Mouse (Mus musculus) retina, embryonic 14.5 days (tissue): ENCODE measurements around the gene Slc19a2.

Source experiments
- DNase-seq: peaks from one replicate; pipeline ENCODE4 v3.0.0-alpha.2; 2015; ENCODE audit warnings: low spot score

Gene Slc19a2

DNA sequence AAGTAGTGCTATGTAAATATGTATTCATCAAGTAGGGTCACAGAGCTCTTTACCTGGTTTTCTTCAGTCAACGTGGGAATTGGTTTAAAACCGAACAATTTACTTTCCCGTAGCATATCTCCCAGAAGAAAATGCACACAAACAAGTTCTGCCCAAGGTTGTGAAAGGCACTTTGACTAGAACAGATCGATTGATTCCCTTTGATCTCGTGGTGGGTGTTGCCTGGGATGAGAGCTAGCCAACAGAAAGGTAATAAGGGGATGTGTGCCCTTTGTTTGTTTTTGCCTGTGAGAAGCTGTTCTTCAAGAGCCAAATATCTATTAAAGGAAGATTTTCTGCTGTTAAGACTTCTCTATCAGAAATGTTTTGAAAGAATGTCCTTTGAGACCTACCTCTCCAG lies 3.7 kb downstream of the Slc19a2 start:
- no peak for DNase-seq

DNA sequence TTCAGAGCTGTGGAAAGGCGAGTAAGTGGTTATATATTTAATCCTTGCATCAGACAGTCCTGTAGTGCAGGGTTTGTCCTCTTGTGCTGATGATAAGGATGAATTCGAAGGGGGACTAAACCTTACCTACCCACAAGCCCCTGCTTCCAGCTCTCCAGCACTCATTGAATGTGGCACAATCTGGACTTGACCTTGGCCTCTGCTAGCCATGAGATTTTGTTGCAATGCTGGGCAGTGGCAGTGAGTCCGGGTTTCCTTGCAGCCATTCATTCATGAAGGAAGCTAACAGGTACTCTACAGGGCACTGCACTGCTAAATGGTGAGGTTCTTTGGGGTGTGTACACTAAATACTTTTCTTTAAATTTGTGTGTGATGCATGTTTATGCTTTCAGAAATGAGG lies 6.0 kb downstream of the Slc19a2 start:
- no peak for DNase-seq

- DNase-seq = no peak
Observed at GRCm38 (mm10) chr1:164260171-164261028, 11.6 kb downstream of the Slc19a2 start.

DNA sequence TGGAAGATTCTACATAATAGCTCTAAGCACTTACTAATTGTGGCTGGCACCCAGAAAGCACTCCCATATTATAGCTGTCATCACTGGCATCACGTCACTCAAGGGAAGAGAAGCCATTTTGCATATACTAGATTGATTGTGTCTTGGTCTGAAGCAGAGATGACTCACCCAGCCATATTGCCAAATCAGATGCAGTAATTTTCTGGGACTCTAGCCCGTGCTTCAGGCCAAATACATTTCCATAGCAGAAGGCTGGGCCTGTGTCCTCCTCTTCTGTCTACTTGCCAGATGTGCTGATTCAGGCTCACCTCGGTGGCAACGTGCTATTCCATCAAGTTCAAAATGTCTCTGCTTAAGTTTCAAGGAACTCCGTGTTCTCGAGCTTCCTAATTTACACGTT lies 12.7 kb downstream of the Slc19a2 start:
- no peak for DNase-seq

- DNase-seq = no peak
Observed at GRCm38 (mm10) chr1:164270941-164271340, 22.1 kb downstream of the Slc19a2 start.

DNA sequence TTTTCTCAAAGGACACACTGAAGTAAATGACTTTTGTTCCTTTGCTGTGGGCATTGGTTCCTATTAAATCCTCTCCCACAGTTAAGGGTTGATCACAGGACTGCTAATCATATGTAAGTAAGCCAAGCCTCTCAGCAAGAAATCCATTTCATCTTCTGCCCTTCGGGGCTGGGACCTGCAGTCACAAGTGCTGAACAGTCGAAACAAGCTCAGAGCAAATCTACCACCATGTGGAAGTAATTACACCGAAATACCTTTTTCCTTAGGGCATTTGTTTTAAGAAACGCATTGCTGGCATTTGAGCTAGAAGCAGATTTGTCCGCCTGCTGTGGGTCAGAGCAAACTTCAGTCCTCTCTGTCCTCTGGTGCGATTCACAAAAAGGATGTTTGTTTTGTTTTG lies 24.8 kb downstream of the Slc19a2 start:
- DNase-seq = no peak

DNA sequence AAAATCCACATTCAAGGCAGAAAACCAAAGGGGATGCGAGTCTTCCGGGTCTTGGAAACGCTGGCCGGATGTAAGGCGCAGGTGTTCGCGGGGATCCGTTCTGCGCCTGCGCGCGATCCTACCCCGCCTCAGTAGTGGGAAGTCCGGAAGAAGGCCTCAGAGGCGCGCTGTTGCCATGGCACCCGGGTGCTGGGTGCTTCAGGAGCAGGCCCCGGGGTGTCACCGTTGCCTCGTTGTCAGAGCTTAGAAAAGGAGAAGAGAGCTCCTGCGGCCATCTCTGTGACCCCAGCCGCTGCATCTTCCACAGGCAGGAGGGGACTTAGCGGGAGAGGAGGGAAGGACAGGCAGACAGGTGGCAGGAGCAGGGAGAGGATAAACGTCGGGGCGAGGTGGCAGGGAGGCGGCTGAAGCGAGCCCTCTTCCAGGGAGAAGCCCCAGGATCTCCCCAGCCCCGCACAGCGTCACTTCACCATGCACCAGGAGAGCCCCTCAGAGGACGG lies 26.7 kb downstream of the Slc19a2 start, which contains the start of gene Ccdc181:
Ccdc181 (plus strand) TSS at position 131 of the 500 bp plus-strand sequence.
- DNase-seq = peak; percentile 95

DNA sequence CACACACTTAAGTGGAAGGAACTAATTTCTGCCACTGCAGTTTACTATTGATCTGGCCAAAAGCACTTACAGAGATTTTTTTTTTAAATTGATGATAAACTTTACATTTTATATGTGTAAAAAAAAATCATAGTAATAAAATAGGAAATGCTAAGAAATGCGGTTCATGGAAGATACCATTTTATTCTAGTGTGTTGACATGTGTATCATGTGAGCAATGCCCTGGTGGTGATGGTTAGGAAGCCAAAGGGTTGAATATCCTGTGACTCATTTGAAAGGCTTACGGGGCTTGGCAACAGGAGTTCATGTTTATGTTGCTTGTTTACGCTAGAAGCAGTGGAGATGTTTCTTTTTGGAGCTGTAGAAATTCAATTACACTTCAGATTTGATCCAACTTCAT lies 27.7 kb downstream of the Slc19a2 start:
- DNase-seq = no peak

DNA sequence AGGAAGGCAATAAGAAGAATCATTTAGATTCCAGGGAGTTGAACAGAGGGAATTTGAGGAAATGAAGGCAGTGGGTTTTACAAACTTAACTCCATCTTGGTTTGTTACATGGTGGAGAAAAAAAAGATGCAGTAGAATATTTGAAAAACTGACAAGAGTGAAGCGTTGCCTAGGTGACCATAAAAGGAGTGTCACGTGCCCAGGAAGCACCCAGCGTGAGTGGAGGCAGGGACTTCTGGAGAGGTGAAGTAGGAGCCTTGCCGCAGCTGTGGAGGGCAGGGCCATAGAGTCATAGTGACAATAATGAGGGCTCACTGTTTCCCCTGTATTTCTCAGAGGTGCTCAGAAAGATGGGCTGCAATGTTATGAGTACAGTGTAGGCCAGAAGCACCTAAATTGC lies 30.5 kb downstream of the Slc19a2 start:
- DNase-seq = no peak

DNA sequence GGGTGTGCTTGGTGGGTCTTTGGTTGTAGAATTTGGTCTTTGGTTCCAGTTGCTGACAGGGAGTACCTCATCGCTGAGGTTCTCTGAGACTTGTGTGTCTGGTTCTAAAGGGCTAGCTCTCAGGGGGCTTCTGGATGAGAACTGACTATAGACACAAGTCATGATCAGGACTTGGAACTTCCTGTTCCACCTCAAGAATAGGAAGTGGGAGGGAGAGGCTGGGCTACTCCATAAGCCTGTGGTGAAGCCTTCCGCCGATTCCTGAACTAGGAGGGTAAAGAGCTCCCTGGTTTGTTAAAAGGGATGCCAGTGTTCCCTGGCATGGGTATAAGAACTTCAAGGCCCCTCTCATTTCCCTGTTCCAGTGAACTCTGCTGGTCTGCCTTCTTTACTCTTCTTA lies 35.2 kb downstream of the Slc19a2 start:
- no peak for DNase-seq

DNA sequence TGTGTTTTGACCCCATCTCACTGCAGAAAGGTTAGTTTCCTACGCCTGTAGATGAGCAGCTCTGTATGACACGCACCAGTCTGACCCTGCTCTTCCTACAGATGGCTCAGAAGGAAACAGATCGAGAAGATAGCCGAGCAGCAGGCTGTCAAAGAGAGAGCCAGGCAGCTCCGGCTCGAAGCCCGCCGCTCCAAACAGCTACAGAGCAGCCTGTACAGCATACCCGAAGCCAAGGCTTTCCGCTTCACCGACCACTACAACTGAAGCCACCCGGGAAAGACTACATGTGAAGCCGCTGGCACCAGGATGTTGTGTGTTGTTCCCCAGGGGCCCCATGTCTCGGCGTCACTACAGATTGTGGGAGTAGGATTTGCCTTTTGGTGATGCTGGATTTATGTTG lies 38.6 kb downstream of the Slc19a2 start:
- peak; percentile 57 for DNase-seq

DNA sequence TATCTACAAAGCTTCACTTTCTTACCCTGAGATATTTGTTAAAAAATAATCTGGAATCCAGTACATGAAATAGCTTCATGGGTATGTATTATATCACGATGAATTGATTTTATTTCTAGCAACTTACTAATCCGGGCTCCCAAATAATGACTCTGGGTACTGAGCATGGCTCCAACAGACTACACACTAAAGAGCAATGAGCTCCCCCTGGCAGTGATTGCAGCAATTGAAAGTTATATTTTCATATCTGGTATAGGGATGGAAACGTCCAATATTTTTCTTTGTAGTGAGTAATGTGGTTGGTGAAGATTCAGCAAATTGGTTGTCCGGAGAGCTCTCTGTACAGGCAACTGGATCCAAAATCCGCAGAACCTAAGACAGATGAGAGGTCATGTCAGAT lies 43.2 kb downstream of the Slc19a2 start:
- DNase-seq = no peak

DNA sequence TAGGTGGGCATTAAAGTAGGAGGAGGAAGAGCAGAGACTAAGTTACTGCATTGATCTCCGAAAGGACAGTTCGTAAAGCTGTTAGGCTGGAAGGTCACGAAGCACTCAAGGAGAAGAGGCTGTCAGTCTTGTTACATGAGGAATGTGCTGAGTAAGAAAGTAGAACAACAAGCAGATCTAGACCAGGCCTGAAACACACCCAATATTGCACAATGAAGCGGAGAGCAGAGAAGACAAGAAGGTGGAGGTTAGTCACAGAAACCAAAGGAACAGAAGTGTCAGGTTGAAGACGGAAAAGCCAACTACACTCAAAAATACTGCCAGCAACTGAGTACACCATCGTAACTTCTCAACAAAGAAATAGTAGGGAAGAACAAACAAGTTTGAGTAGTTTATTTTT lies 45.2 kb downstream of the Slc19a2 start:
- no peak for DNase-seq

- no peak for DNase-seq
Observed at GRCm38 (mm10) chr1:164296473-164296872, 47.6 kb downstream of the Slc19a2 start.

- DNase-seq = no peak
Observed at GRCm38 (mm10) chr1:164301949-164302348, 53.1 kb downstream of the Slc19a2 start.

- no peak for DNase-seq
Observed at GRCm38 (mm10) chr1:164303821-164304220, 55.0 kb downstream of the Slc19a2 start, which contains the start of gene Nme7. Nme7 (plus strand) TSS chr1:164304121.

GRCm38 (mm10) chr1:164307124-164307751 lies 58.4 kb downstream of the Slc19a2 start, which contains the start of gene Blzf1:
Blzf1 (minus strand) TSS chr1:164307489.
- peak; percentile 99 for DNase-seq

DNA sequence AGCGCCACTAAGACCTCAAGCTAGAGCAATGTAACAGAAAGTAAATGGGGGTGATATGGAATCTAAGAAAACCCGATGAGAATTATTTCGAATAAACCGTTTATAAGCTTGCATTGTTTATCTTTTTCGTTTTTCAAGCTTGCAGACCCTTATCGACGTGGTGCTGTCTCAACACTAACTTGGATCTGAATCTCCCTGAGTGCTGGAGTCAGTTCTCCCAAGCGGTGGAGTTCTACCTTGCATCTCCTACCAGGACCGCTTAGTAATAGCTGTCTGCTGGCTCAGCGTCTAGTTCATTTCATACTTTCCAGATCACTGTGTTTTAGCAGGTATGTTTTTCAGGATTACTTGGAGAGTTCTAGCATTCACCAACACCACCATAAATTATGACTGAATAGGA lies 59.1 kb downstream of the Slc19a2 start:
- DNase-seq = no peak

- DNase-seq = no peak
Observed at GRCm38 (mm10) chr1:164314085-164314484, 65.2 kb downstream of the Slc19a2 start.
